Comparison of ENCODE assay signal across 18 mouse cellular contexts in genomic region chr17:8348941-8349340, GRCm38 (mm10). TPM values are rescaled to one million over a fixed set of nuclear protein-coding genes. Genes with fewer than 3 reads are reported as not detected.
"Had no signal": no experiment of that assay in that cellular context is flagged by ENCODE, and none has a peak within 500 bp of the region (broad histone marks: within the 10 kb centered on the region; RNA-seq: fewer than 3 reads in every experiment).

No protein-coding gene starts in this region.

- H3K9me3 ChIP-seq: neural tube, embryonic 13.5 days; neural tube, embryonic 15.5 days; stomach, embryonic 15.5 days had no signal

- DNase-seq: retina, postnatal 1 day; right cerebral cortex, adult 18-20 months; right cerebral cortex, postnatal 14 days; right cerebral cortex, postnatal 25 days; right cerebral cortex, postnatal 4 days; spleen, adult 18-20 months; thymus, adult 18-20 months; thymus, adult 2 months; thymus, postnatal 14 days; thymus, postnatal 25 days; thymus, postnatal 36 days; thymus, postnatal 4 days had no signal

- H3K27me3 ChIP-seq: neural tube, embryonic 13.5 days; neural tube, embryonic 15.5 days; stomach, embryonic 15.5 days had no signal

- H3K27ac ChIP-seq: neural tube, embryonic 13.5 days; neural tube, embryonic 15.5 days; stomach, embryonic 15.5 days; stomach, postnatal 0 days had no signal

- H3K4me3 ChIP-seq: neural tube, embryonic 13.5 days; neural tube, embryonic 15.5 days; stomach, embryonic 15.5 days had no signal

- H3K4me2 ChIP-seq: neural tube, embryonic 13.5 days; neural tube, embryonic 15.5 days; stomach, embryonic 15.5 days had no signal

- H3K36me3 ChIP-seq: neural tube, embryonic 13.5 days; neural tube, embryonic 15.5 days; stomach, embryonic 15.5 days had no signal

- H3K9ac ChIP-seq: neural tube, embryonic 13.5 days; neural tube, embryonic 15.5 days; stomach, embryonic 15.5 days had no signal

- H3K4me1 ChIP-seq: stomach, embryonic 15.5 days had no signal

RNA-seq across cellular contexts. Expression of gene T2, which starts 6.9 kb away (rescaled TPM):
- total RNA-seq: neutrophil, adult 5-6 weeks had no signal
- polyA plus RNA-seq: spleen, adult 2 months had no signal
